Mouse (Mus musculus) limb, embryonic 13.5 days (tissue): Measurements from ENCODE around the gene Hist1h4i. TPM values are rescaled to one million over a fixed set of nuclear protein-coding genes. Genes with fewer than 3 reads are reported as not detected.
"Not testable (repeated sequence)": the region's sequence is repeated elsewhere in the genome, so short reads cannot be mapped to it uniquely, and the experiment has no call there.

Experiments used
- ATAC-seq: fragments of 200-750 bp; cut with Nextera tagmentation; 2 replicates; pipeline ENCODE4 v1.8.0; 2017; ENCODE audit warnings: low read depth, moderate number of reproducible peaks, moderate TSS enrichment; ENCODE audit not compliant: low FRiP score
- H3K27ac ChIP-seq: fragments of 300-500 bp; sonication (generic); 2 replicates; pipeline ENCODE4 v1.5.1; 2015; ENCODE audit warnings: inconsistent platforms, mild to moderate bottlenecking, moderate library complexity
- H3K27me3 ChIP-seq: fragments of 300-500 bp; sonication (generic); 2 replicates; pipeline ENCODE4 v1.6.1; 2015; ENCODE audit warnings: mild to moderate bottlenecking, inconsistent platforms
- H3K36me3 ChIP-seq: fragments of 300-500 bp; sonication (generic); 2 replicates; pipeline ENCODE4 v1.6.1; 2015; ENCODE audit warnings: inconsistent platforms, mild to moderate bottlenecking, moderate library complexity
- H3K4me1 ChIP-seq: fragments of 300-500 bp; sonication (generic); 2 replicates; pipeline ENCODE4 v1.6.1; 2015; ENCODE audit warnings: inconsistent platforms
- H3K4me2 ChIP-seq: fragments of 300-500 bp; sonication (generic); replicated peaks from 2 replicates; pipeline ENCODE4 v1.6.1; 2015; ENCODE audit warnings: inconsistent platforms, mild to moderate bottlenecking, moderate library complexity
- H3K4me3 ChIP-seq: fragments of 300-500 bp; sonication (generic); 2 replicates; pipeline ENCODE4 v1.5.1; 2015; ENCODE audit warnings: moderate library complexity, mild to moderate bottlenecking, inconsistent platforms
- H3K9ac ChIP-seq: fragments of 300-500 bp; sonication (generic); 2 replicates; pipeline ENCODE4 v1.6.1; 2015; ENCODE audit warnings: mild to moderate bottlenecking, inconsistent platforms
- H3K9me3 ChIP-seq: fragments of 300-500 bp; sonication (generic); 2 replicates; pipeline ENCODE4 v1.6.1; 2016; ENCODE audit warnings: inconsistent platforms
- WGBS: fragments of 180-500 bp; shearing (Covaris S2); methylation state at CpG from one replicate; pipeline ENCODE4 v1.1.7; 2015; 5-methylcytosine and 5-hydroxymethylcytosine counted together
- polyA plus RNA-seq: library from polyadenylated mRNA; unstranded; fragments of >200 nt; fragmentation: Nextera tagmentation; extraction: Ambion mirVana; gene quantifications from 2 replicates; pipeline ENCODE4 v1.2.1, GENCODE M21; 2015

Gene Hist1h4i
- polyA plus RNA-seq, 1 experiment from 2014 or later = 27.8 TPM

GRCm38 (mm10) chr13:22043503-22044431 is 2.6 kb upstream of the Hist1h4i start:
- 0 out of 2 replicates have a peak, but pooled peaks have one; percentile 2 for ATAC-seq
- Histone ChIP-seq H3K36me3 (no peaks in the 10 kb centered on the region), H3K4me3 (peak overlapping the region; percentile 43), H3K9ac (peak overlapping the region; percentile 62), H3K4me2 (peak overlapping the region; percentile 88), H3K9me3 (no peaks in the 10 kb centered on the region), H3K27ac (peak overlapping the region; percentile 82), H3K27me3 (no peaks in the 10 kb centered on the region), H3K4me1 (peaks cover 27% of the 10 kb centered on the region)
- WGBS = 2% methylated on average over 10 of the region's 14 CpGs

GRCm38 (mm10) chr13:22042568-22043502 is 1.7 kb upstream of the Hist1h4i start, which contains the start of the genes Hist1h2ag and Hist1h2bj:
Hist1h2ag (minus strand) TSS chr13:22042944.
Hist1h2bj (plus strand) TSS chr13:22043214.
- not testable (repeated sequence) for H3K27me3 ChIP-seq, H3K36me3 ChIP-seq, H3K9me3 ChIP-seq
- peak within 1 kb of the TSS; percentile 96 for H3K27ac ChIP-seq
- H3K4me2 ChIP-seq = peak within 1 kb of the TSS; percentile 88
- H3K4me3 ChIP-seq = peak within 1 kb of the TSS; percentile 46
- peak within 1 kb of the TSS; percentile 72 for H3K9ac ChIP-seq
- peaks cover 27% of the 10 kb centered on the region for H3K4me1 ChIP-seq
- peak; percentile 90 for ATAC-seq
- WGBS = under 1% methylated on average over 42 of the region's 80 CpGs

DNA sequence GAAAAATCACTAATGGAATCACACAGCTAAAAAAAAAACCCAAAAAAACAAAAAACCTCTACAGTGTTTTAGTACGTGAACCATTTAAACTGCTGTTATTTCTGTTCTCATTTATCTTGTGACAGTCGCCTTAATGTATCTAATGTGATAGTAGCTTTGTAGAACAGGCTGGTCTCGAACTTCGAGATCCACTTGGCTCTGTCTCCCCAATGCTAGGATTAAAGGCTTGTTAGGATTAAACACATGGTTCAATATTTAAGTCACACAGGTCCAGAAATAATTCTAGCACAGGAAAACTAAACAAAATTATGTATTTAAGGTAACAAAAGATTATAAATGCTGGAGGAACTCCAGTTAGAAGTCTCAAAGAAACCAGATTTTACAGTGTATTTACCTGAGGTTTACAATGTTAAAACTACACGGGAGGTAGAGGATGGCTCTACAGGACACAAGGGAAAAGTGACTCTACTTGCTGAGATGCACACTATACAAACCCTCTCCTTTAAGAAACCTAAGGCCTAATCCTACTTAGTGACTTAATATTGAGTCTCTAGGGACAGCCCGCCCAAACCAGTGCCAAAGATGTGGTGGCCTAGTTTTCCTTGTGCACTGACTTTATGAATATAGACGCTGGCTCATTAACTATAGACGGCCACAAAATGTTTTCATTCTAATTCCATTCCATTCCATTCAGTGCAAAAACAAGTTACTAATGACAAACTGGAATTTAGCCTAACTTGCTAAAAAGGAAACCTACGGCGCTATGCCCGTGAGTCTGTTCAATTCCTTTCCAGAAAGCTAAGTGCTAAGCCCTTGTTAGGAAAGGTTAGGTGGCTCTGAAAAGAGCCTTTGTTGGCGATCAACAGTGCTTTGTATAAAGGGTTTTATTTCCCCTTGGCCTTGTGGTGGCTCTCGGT is 747 bp upstream of the Hist1h4i start:
- Histone ChIP-seq H3K27me3 (no peaks in the 10 kb centered on the region), H3K27ac (peak overlapping the region; percentile 96), H3K4me3 (peak overlapping the region; percentile 46), H3K4me2 (peak overlapping the region; percentile 88), H3K36me3 (no peaks in the 10 kb centered on the region), H3K9ac (peak overlapping the region; percentile 72), H3K4me1 (peaks cover 27% of the 10 kb centered on the region), H3K9me3 (no peaks in the 10 kb centered on the region)
- no peak for ATAC-seq
- WGBS = 1% methylated on average over 13 of the region's 13 CpGs

- Histone ChIP-seq H3K4me2 (peak overlapping the region; percentile 88), H3K27me3 (no peaks in the 10 kb centered on the region), H3K36me3 (no peaks in the 10 kb centered on the region), H3K4me3 (peak overlapping the region; percentile 51), H3K9me3 (no peaks in the 10 kb centered on the region), H3K27ac (peak overlapping the region; percentile 96), H3K9ac (peak overlapping the region; percentile 76), H3K4me1 (peaks cover 36% of the 10 kb centered on the region)
- WGBS = under 1% methylated on average over 19 of the region's 24 CpGs
- ATAC-seq = peak; percentile 9
These were observed 559 bp downstream of the Hist1h4i start for GRCm38 (mm10) chr13:22040464-22041141.

DNA sequence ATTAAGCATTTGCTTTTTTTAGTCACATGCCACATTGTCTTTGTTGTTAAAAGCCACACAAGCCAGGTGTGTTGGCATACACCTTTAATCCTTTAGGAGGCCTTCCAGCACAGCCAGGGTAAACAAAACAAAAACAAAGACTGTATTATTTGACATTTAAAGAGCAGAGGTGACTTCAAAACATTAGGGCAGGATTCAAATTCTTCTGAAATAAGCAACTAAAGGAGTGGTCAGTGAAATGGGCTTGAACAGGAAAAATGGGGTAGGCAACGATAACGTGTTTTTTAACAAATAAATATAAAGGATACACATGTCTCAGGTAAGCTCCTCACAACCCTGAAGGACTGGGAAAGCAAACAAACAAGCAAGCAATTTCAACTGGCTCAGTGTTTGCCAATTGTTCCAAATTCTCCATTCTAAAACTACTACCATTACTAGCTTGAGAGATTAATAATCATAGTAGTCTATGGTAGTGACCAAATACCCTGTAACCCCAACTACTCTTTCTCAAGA is 1.2 kb downstream of the Hist1h4i start:
- Histone ChIP-seq H3K9ac (peak overlapping the region; percentile 76), H3K27ac (peak overlapping the region; percentile 96), H3K36me3 (no peaks in the 10 kb centered on the region)

DNA sequence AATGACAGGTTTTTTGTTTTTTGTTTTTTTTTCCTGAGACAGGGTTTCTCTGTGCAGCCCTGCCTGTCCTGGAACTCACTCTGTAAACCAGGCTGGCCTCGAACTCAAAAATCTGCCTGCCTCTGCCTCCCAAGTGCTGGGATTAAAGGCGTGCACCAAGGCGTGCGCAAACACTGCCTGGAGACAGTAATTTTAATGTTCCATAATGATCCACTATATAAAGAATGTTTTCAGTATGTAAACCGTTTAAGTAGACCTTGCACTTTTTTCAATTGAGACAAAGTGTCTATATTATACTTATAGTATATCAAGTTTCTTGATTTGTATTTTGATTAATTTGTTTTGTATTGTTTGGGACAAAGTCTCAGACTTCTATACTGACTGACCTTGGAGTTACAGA is 1.8 kb downstream of the Hist1h4i start:
- Histone ChIP-seq H3K4me2 (peak overlapping the region; percentile 88; the same call in 1 of the 2 replicates), H3K27ac (no peak overlapping the region), H3K4me3 (no peak overlapping the region), H3K36me3 (no peaks in the 10 kb centered on the region), H3K9me3 (no peaks in the 10 kb centered on the region), H3K27me3 (no peaks in the 10 kb centered on the region), H3K9ac (no peak overlapping the region), H3K4me1 (peaks cover 35% of the 10 kb centered on the region)
- no peak for ATAC-seq
- WGBS = 69% methylated on average over 5 of the region's 5 CpGs

More for the DNA sequence above, 1.2 kb downstream of the Hist1h4i start:
- Histone ChIP-seq H3K4me1 (peaks cover 36% of the 10 kb centered on the region), H3K9me3 (no peaks in the 10 kb centered on the region), H3K4me3 (peak overlapping the region; percentile 51), H3K4me2 (peak overlapping the region; percentile 88), H3K27me3 (no peaks in the 10 kb centered on the region)
- no peak for ATAC-seq
- 7% methylated on average over 2 of the region's 2 CpGs for WGBS

DNA sequence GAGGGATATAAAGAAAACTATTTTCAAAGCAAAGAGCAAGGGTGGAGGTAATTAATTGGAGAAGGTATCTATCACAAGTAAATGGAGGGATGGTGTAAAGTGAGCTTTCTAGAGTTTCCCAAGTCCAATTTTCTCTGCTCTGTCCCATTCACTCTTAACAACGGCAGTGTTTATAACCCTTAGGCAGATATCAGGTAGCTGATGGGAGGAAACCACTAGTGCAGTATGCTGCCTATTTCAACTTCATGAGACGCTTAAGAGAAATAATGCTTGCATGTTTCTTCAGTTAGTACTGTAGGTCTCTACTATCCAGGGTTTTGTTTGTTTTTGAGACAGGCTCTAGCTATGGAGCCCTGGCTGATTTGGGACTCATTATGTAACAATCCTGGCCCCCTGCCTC is 3.7 kb downstream of the Hist1h4i start:
- peak overlapping the region; percentile 28; the same call in 1 of the 2 replicates for H3K27ac ChIP-seq
- H3K4me2 ChIP-seq = peak overlapping the region; percentile 79
- no peaks in the 10 kb centered on the region for H3K9me3 ChIP-seq
- 0 out of 2 replicates have a peak overlapping the region, but pooled peaks have one; percentile 25 for H3K9ac ChIP-seq
- no peaks in the 10 kb centered on the region for H3K36me3 ChIP-seq
- no peak overlapping the region for H3K4me3 ChIP-seq
- H3K4me1 ChIP-seq = peaks cover 41% of the 10 kb centered on the region
- no peaks in the 10 kb centered on the region for H3K27me3 ChIP-seq
- no peak for ATAC-seq
- WGBS = 57% methylated on average over 2 of the region's 2 CpGs

DNA sequence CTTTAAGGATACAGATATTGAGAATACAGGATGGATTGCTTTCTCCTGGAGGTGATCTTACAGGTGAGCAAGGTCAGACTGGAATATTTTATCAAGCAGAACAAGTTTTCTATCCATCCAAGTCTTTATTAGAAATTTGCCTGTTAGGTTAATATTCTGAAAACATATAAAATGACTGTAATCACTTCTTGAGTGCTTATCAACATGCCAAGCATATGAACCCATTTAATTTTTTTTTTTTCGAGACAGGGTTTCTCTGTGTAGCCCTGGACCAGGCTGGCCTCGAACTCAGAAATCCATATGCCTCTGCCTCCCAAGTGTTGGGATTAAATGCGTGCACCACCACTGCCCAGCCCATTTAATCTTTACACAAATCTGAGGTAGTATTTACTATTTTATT is 4.2 kb downstream of the Hist1h4i start:
- H3K4me2 ChIP-seq = peak overlapping the region; percentile 79
- H3K36me3 ChIP-seq = no peaks in the 10 kb centered on the region
- H3K27ac ChIP-seq = peak overlapping the region; percentile 90
- peak overlapping the region; percentile 69 for H3K9ac ChIP-seq
- peak overlapping the region; percentile 46 for H3K4me3 ChIP-seq
- H3K27me3 ChIP-seq = no peaks in the 10 kb centered on the region
- no peaks in the 10 kb centered on the region for H3K9me3 ChIP-seq
- 59% methylated on average over 3 of the region's 3 CpGs for WGBS
- peaks cover 38% of the 10 kb centered on the region for H3K4me1 ChIP-seq
- ATAC-seq = no peak

- H3K36me3 ChIP-seq = no peaks in the 10 kb centered on the region
- H3K27me3 ChIP-seq = no peaks in the 10 kb centered on the region
- peak overlapping the region; percentile 69 for H3K9ac ChIP-seq
- peak overlapping the region; percentile 79 for H3K4me2 ChIP-seq
- peak overlapping the region; percentile 46 for H3K4me3 ChIP-seq
- H3K27ac ChIP-seq = peak overlapping the region; percentile 90
- no peaks in the 10 kb centered on the region for H3K9me3 ChIP-seq
- no peak; the same call in 1 of the 2 replicates for ATAC-seq
- H3K4me1 ChIP-seq = peaks cover 33% of the 10 kb centered on the region
- WGBS = 3% methylated on average over 22 of the region's 23 CpGs
These were observed 4.8 kb downstream of the Hist1h4i start for GRCm38 (mm10) chr13:22036149-22036956.
